Mouse (Mus musculus): Measurements from ENCODE around the gene Izumo4.

Gene Izumo4

DNA sequence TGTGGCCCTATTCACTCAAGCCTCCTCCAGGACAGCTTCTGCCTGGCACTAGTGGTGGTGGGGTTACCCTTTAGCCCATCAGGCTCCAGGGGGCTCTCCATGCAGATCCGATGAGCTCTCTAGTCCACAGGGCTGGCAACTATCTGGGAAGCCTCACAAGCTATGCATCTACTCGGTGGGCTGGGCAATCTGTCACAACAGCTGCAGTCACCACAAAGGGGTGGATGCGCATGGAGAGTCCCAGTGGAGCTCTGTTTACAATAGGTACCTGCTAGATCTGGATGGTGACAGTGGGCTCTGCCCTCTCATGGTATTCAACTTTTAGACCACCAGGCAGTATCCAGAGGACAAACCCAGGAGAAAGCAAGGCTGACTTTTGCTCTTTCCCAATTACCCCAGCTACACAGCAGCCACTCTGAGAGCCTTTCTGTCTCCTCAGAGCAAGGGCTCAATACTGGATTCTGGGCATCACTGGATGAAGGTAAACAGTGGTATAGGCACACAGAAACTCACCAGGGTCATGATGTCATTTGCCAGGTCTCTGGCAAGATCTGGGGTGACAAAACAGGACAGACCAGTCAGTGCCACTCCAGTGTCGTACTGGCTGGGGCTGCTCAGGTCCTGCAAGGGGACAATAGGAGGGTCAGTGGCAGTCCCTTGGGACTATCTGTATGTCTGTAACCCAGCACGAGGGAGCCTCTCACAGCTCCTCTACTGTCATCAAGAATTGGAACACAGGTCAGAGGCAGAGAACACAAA, 25.6 kb downstream of the Izumo4 start:
- DNase-seq (ENCODE audit: low spot score in 2 of 2): no peak

DNA sequence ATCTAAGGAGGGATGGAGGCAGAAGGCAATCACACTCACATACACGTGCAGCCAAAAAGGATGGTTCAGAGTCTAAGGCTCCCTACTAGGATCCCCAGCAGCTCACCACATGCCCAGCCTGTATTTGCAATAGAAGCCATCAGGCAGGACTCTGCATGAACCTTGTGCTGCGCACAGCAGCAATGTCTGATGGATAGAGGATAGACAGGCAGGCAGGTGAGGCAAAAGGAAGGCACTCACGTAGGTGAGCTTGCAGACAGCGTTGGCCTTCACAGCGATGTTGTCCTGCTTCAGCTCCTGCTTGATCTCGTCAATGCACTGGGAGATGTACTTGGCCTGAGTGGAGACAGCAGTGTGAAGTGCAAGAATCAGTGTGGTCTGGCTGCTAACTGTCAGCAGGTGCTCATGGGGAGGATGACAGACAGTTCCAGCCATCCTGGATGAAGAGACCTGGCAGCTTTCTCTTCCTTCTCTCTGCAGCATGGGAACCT, 30.7 kb downstream of the Izumo4 start:
- DNase-seq (ENCODE audit: low spot score in 2 of 2): no peak

DNA sequence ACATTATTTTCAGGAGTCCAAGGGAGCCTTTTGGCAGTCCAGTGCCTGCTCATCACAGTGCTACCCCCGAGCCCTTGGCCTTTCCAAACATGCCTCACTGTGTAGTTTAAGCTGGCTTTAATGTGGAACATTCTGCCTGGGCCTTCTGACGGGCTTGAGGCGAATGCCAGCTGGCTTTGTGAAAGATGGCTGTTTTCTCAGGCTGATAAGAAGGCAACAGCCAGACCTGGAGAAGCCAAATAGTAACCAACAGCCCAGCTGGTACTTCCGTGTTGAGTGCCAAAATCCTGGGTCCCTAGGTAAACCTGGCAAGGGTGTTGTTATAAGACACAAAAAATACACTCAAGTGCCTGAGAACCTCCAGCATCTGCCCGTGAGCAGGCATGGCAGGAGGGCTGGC, 34.7 kb downstream of the Izumo4 start:
- no peak for DNase-seq (ENCODE audit: low spot score in 2 of 2)

DNA sequence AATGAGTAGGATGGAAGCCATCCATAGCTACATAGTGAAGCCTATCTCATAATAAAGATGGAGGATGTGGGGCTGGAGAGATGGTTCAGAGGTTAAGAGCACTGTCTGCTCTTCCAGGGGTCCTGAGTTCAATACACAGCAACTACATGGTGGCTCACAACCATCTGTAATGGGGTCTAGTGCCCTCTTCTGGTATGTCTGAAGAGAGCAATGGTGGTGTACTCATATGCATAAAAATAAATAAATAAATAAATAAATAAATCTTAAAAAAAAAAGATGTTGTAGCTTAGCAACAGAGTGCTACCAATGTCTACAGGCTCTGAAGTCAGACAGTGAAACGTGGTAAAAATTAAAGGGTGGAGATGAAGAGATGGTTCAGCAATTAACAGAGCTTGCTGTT, 36.7 kb downstream of the Izumo4 start:
- peak in 1 of 2 experiments; percentile 36 for DNase-seq (ENCODE audit: low spot score in 2 of 2)

DNA sequence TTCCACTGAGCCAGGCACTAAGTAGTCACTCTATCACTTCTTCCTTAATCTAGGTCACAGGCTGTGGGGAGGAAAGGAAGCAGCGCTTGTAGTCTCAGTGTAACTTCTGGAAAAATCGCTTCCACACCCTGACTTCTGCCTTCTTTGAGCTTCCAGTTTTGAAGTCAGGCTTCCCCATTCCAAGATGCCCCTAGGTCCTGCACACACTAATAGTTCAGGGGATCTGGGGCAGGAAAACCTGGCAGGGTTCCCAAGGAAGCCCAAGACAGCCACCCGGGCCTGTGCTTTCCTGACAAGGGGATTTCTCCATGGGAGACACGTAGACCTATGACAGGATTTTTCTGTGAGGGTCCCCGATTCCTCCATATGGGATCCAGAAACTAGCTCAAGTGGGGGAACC, 39.2 kb downstream of the Izumo4 start:
- no peak for DNase-seq (ENCODE audit: low spot score in 2 of 2)

DNA sequence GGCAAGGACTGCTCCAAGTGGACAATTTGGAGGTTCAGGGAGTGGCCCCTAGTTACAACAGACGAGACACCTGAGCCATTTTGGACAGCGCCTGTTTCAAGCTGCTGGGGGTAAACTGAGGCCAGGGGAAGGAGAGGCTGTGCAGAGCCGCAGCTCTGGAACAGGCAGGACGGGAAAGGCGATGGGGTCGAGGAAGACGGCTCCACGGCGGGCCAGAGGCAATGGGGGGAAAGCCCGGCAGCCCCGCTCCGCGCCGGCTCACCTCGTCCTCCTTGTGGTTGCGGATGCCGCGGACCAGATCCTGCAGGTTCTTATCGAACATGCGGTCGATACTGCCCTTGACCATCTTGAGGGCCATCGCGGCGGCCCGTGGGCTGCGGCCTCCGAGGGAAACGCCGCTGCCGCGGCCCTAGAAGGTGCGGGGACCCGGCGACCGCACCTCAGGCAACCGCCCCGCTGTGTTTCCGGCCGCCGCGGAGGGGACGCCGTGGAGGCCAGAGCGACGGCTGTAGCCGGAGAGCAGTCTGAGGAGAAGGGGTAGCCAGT, 39.7 kb downstream of the Izumo4 start:
- no peak for DNase-seq (ENCODE audit: low spot score in 2 of 2)

DNA sequence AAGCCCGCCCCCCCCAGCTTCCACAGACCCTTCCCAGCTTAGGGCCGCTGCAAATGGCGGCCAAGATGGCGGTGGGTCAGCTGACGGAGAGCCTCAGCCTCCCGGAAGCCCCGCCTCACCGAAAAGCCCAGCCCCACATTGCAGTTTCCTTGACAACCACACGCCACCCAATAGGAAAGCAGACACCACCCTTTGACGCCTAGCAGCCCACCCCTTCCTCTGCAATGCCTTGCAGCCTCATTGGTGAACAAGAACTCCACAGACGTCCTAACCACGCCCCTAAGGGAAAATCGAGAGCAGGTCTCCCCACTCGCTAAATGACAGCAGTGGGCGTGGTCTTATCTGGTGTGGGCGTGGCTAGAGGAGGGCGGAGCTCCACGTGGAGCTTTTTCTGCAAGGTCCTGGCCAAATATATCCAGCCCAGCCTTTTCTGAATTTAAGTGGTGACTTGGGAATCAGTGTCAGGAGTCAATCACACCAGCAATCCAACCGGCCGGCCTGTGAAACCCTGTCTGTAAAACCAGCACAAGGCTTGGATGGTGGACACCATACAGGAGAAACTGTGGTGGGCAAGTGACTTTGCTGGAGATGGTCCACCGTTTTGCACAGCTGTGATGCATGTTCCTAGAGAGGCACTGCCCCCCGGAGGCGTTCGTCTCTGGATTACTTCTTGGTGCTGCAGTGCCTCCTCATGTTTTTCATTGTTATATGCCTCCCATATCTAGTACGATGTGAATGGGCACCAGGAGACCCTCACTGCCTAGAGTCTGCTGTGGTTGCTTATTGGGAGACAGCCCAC, 40.4 kb downstream of the Izumo4 start, which contains the start of gene Ap3d1:
TSS of gene Ap3d1 (minus strand) at position 85 of the 799 bp plus-strand sequence.
- peak; percentile 97 for DNase-seq (ENCODE audit: low spot score in 2 of 2)

DNA sequence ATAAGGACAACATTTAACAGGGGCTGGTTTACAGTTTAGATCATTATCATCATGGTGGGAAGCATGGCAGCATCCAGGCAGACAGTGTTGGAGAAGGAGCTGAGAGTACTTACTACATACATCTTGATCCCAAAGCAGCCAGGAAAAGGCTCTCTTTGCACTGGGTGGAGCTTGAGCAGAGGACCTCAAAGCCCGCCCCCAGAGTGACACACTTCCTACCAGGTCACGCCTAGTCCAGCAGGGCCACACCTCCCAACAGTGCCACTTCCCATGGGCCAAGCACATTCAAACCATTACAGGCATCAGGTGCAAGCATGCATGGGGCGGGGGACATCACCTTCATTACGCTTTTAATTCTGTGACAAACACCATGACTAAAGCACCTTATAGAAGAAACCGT, 42.3 kb downstream of the Izumo4 start:
- peak; percentile 43 to 56 for DNase-seq (ENCODE audit: low spot score in 2 of 2)

DNA sequence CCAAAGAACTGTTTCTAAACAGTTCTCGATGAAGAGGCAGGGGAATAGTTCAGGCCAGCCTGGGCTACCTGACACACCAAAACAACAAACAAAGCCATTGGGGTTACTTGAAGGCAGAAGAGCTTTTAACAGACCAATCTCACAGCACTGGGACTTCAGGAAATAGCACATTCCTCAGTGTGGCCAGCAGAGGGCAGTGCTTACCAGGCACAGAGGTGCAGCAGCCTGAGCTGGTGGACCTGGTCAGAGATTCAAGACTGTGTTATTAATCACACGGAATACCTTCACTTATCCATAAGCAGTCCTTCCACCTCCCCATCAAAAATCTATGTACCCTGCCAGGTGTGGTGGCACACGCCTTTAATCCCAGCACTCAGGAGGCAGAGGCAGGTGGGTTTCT, 45.4 kb downstream of the Izumo4 start:
- DNase-seq (ENCODE audit: low spot score in 2 of 2): peak; percentile 79 to 85

DNA sequence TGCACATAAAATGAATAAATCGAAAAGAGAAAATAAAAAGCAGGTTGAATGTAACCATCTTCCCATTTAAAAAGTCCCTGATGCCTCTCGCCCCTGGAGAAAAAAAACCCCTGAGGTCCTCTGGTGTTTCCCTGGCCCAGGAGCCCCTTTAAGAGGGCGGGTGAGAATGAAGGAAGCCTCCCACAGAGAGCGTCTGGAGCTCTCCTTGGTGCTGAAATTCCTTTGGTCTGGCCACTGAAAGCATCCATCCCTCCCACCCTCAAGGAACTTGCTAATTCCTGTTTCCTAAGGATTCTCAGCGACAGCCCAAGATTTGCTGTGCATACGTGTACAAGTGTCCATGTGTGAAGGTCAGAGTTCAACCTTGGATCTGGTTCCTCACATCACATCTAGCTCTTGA, 46.6 kb downstream of the Izumo4 start:
- DNase-seq (ENCODE audit: low spot score in 2 of 2): peak in 1 of 2 experiments; percentile 37

DNA sequence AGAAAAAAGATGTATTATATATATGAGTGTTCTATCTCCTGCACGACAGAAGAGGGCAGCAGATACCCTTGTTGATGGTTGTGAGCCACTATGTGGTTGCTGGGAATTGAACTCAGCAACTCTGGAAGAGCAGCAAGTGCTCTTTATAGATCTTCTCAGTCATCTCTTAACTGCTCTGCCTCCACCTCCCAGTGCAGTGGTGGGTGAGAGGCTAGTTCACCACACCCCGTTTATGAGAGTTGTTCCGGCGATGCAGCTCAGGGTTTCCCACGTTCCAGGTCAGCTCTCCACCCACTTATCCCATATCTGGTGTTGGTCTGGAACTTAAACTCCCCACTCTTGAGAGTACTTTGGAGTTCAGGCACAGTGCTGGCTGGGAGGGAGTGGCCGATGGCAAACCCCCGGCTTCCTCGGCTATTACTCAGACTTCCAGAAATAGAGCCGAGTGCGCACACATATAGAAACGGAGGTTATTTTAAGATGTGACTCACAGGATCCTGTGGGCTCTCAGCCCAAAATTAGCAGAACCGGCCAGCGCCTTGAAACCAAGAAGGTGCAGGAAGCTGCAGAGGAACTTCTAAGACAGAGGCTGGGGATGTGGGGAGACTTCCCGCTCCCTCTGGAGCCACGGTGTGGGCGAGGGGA, 49.3 kb downstream of the Izumo4 start:
- peak; percentile 82 to 83 for DNase-seq (ENCODE audit: low spot score in 2 of 2)

DNA sequence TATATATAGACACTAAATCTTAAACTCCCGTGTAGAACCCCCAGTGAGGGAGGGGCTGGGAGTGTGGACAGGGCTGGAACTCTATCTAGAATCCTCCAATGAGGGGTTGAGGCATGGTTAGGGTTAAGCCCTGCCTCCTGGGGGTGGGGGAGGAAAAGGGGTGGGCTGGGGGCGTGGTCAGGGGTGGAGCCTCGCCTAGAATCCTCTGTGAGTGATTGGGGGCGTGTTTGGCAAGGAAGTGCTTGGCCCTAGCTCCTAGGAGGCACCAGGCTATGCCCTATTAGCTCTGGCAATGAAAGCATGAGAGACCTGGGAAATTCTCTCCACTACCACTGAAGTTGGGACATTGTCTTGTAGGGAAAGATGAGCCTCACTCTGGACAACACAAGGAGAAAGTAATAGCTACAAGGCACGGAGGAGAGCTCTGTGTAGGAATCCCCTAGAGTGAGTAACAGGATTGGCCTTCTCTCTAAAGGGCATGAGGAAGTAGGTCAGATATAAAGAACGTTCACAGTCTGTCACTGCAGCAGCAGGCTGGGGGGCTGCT, 50.2 kb downstream of the Izumo4 start:
- DNase-seq (ENCODE audit: low spot score in 2 of 2): peak in 1 of 2 experiments; percentile 49

DNA sequence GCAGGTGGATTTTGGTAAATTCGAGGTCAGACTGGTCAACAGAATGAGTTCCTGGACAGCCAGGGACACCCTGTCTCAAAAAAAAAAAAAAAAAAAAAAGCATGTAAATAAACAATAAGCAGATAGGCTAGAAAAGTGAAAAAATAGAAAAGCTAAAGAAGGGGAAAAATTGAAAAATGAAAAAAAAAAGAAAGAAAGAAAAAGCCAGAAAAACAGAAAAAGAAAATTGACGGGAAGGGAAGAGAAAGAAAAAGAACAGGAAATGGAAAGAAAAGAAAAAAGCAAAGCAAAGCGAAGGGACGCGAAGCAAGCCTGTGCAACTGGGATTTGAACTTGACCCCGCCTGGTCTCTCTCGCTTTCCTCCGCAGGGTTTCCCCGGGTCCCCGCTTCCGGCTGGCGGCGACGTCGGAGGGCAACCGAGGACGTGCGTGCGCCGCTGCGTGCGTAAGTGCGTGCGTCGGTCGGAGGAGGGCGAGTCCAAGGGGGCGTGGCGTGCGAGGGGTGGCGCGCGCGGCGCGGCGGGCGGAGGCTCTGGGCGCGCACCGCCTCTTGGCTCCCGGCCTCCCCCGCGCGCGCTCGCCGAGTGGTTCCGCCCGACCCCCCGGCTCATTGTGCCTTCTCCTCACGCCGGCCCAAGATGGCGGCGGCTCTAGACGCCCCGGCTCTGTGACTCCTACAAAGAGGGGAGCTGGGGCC, 52.8 kb downstream of the Izumo4 start, which contains the start of gene Dot1l:
TSS of gene Dot1l (plus strand) at position 613 of the 697 bp plus-strand sequence.
- peak; percentile 97 to 99 for DNase-seq (ENCODE audit: low spot score in 2 of 2)

All from natural killer cell, adult 2 months (primary cell).